Mouse (Mus musculus) testis, adult 10 weeks (tissue): ENCODE results near the gene Dnal1. TPM values are rescaled to one million over a fixed set of nuclear protein-coding genes. Genes with fewer than 3 reads are reported as not detected.

ENCODE experiments used
- polyA plus RNA-seq: library from polyadenylated mRNA; stranded (reverse); fragments of 350-450 nt; fragmentation: Illumina TruSeq; extraction: RNeasy Lipid Tissue Mini Kit (QIAGEN cat#74804); gene quantifications from one replicate; pipeline ENCODE4 v1.2.3, GENCODE M21; 2014; ENCODE audit warnings: low read depth, low replicate concordance

Dnal1 gene
- polyA plus RNA-seq = 85.0 TPM

DNA sequence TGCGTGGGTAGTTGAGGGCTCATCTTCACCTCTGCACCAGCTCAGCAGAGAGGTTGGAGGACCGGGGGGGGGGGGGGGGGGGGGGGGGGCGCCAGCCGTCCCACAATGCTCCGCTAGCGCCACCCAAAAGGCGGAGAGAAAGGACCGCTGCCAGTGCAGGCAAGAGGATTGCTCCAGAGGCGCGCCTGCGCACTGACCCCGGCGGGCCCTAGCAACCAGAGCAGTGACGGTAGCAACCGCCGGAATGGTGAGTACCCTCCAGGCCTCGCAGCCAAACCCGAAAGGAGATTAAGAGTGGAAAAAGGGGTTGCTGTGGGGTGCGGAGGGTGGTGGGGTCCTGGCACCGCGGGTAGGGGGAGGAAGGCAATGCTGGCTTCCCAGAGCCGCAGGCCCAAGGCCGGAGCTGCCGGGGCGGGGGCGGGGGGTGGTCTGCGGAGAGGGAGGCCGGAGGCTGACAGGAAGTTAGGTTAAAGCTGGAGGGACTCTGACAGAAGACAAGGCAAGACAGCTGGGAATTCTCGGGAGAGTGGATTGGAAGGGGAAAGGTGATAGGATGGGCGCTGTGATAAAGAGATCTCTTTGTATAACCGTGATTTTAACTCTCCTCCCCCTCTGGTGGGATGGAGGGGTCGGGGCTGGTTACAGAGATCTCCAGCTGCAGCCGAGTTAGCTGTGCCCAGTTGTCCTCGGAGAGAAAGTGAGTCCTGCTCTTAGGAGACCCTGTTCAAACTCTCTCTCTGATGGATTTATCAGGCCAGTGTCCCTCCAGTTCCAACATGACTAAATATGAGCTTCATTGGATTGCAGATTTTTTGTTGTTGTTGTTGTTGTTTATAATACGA lies at the start of gene Dnal1:
Gene Dnal1 (plus strand): TSS at position 214 of the 842 bp plus-strand sequence.

DNA sequence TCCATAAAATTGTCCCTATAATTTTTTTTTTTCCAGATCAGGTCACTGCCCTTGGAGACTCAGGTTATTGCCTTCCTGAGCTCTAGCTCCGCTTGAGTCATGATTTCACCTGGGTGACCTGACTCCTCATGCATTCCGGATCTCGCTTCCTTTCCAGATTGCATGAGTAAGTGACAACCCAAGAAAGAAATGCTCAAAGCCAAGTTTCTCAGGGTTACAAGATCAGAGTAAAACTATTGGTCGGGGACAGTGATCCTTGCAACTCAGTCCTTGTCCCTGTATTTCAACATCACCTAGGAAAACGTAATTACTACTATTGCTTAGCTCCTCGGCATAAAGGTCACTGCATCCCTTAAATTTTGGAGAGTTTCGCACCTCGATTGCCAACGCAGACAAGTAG lies 45.2 kb upstream of the Dnal1 start, which contains the start of gene Acot5:
Gene Acot5 (plus strand): TSS at position 340 of the 400 bp plus-strand sequence.

DNA sequence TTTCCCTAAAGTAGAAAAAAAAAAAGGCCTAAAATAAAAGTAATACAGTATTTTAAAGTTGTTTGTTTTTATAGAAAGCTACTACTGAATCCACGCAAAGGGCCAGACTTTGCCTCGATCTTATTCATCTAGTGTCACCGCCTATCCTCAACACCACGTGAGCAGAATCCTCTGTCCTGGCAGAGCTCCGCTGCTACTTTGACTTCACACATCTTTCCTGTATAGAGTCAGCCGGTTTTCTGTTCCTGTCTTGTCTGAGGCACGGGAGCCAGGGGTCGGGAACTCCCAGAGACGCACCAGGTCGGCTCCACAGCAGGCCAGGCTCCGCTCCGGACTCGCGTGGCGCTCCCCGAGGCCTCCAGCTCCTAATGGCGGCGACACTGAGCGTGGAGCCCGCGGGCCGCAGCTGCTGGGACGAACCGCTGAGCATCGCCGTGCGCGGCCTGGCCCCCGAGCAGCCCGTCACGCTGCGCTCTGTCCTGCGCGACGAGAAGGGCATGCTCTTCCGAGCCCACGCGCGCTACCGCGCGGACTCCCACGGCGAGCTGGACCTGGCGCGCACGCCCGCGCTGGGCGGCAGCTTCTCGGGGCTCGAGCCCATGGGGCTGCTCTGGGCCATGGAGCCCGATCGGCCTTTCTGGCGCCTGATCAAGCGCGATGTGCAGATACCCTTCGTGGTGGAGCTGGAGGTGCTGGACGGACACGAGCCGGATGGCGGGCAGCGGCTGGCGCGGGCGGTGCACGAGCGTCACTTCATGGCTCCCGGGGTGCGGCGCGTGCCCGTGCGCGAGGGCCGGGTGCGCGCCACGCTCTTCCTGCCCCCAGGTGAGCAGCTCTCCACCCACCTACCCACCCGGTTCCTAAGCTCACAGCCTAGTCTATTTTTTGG lies 13.3 kb upstream of the Dnal1 start, which contains the start of gene Acot6:
Gene Acot6 (plus strand): TSS at position 51 of the 889 bp plus-strand sequence.

GRCm38 (mm10) chr12:84147954-84148621 lies 33.9 kb downstream of the Dnal1 start, which contains the start of gene Pnma1:
TSS of gene Pnma1 (minus strand) at chr12:84148489.

Other genes starting within 250 kb of the Dnal1 start
- 15.0 TPM for gene Numb, start 192.4 kb upstream of the Dnal1 start, polyA plus RNA-seq
- gene Riox1, start 163.8 kb upstream of the Dnal1 start, polyA plus RNA-seq = 0.74 TPM
- 21.8 TPM for gene Heatr4, start 129.5 kb upstream of the Dnal1 start, polyA plus RNA-seq
- gene Acot2, start 126.5 kb upstream of the Dnal1 start, polyA plus RNA-seq = 0.15 TPM
- gene Acot1, start 104.9 kb upstream of the Dnal1 start, polyA plus RNA-seq = 1.4 TPM
- gene Acot4, start 76.0 kb upstream of the Dnal1 start, polyA plus RNA-seq = 0.11 TPM
- not detected for gene Gm49366, start 75.4 kb upstream of the Dnal1 start, polyA plus RNA-seq
- gene Acot3, start 62.2 kb upstream of the Dnal1 start, polyA plus RNA-seq = not detected
- not detected for gene Acot5, start 45.0 kb upstream of the Dnal1 start, polyA plus RNA-seq
- 1.1 TPM for gene Acot6, start 13.7 kb upstream of the Dnal1 start, polyA plus RNA-seq
- gene Pnma1, start 34.1 kb downstream of the Dnal1 start, polyA plus RNA-seq = 12.8 TPM
- gene Elmsan1, start 104.5 kb downstream of the Dnal1 start, polyA plus RNA-seq = 0.69 TPM
- gene Ptgr2, start 170.9 kb downstream of the Dnal1 start, polyA plus RNA-seq = 18.5 TPM
- 22.8 TPM for gene Zfp410, start 202.5 kb downstream of the Dnal1 start, polyA plus RNA-seq
- gene Coq6, start 247.3 kb downstream of the Dnal1 start, polyA plus RNA-seq = 2.8 TPM
- gene Fam161b, start 247.5 kb downstream of the Dnal1 start, polyA plus RNA-seq = 22.1 TPM